Mouse (Mus musculus): ENCODE measurements around the gene Shroom3.

GRCm38 (mm10) chr5:92969926-92970325 lies 286.7 kb downstream of the Shroom3 start:
- TF ChIP-seq ELF1 (IDR thresholded peaks at IDR 0.05; ENCODE audit: low read depth, low read length): no peak
- no peak for TF ChIP-seq EP300 (IDR thresholded peaks at IDR 0.05; ENCODE audit: low read length)
- TF ChIP-seq POLR2AphosphoS2 (IDR thresholded peaks at IDR 0.05; ENCODE audit: low read depth, low read length): no peak
- no peak for TF ChIP-seq CHD2 (IDR thresholded peaks at IDR 0.05; ENCODE audit: low read length)
- TF ChIP-seq KAT2A (IDR thresholded peaks at IDR 0.05; ENCODE audit: insufficient replicate concordance, low read length): no peak
- no peak for TF ChIP-seq CTCF (conservative IDR thresholded peaks at IDR 0.05 in 1 of 2, IDR thresholded peaks at IDR 0.05 in 1 of 2; ENCODE audit: low read depth in 2 of 2, low read length in 2 of 2)
- TF ChIP-seq TCF12 (IDR thresholded peaks at IDR 0.05; ENCODE audit: low read depth, low read length): no peak
- TF ChIP-seq E2F4 (IDR thresholded peaks at IDR 0.05; ENCODE audit: insufficient replicate concordance, low read depth, low read length): no peak
